Mouse (Mus musculus): ENCODE measurements at regions not wholly inside any gene's neighbourhood (a gene's known extent, or its start where the extent isn't known, plus 50 kb on each side); places are given as distances from the start of the nearest gene placed in this dataset.

GRCm38 (mm10) chr14:45746176-45746575 is 88.2 kb upstream of the Ddhd1 start:
- TF ChIP-seq POLR2A (IDR thresholded peaks at IDR 0.05; ENCODE audit: insufficient read length, low read depth) (no peak), USF1 (IDR thresholded peaks at IDR 0.05; ENCODE audit: low read depth) (no peak), MYOG (IDR thresholded peaks at IDR 0.05; ENCODE audit: control insufficient read depth in 1 of 3, insufficient read depth in 1 of 3, insufficient read length in 2 of 3, low read depth in 2 of 3) (no peak), E2F4 (IDR thresholded peaks at IDR 0.05; ENCODE audit: insufficient read depth) (no peak), MAX (IDR thresholded peaks at IDR 0.05; ENCODE audit: low read depth) (peak; percentile 67), TCF3 (IDR thresholded peaks at IDR 0.05; ENCODE audit: insufficient read length, low read depth) (no peak), CEBPB (IDR thresholded peaks at IDR 0.05; ENCODE audit: insufficient read depth, poor library complexity, severe bottlenecking) (peak; percentile 74; the same call in 1 of the 2 replicates), REST (IDR thresholded peaks at IDR 0.05; ENCODE audit: insufficient read depth, insufficient read length) (no peak)

Data from myocyte (in vitro differentiated cells).